Mouse (Mus musculus) bone marrow, adult 2 months (tissue): Measurements from ENCODE around the gene Flnb.

ENCODE experiments used
- CTCF ChIP-seq: fragments of 200-500 bp; IDR thresholded peaks from 2 replicates; pipeline ENCODE4 v1.5.1; 2011; ENCODE audit warnings: low read length, control low read depth; ENCODE audit not compliant: control insufficient read depth, insufficient read depth
- POLR2A ChIP-seq: fragments of 200-500 bp; IDR thresholded peaks from 2 replicates; pipeline ENCODE4 v1.6.1; 2011; ENCODE audit warnings: low read depth, mild to moderate bottlenecking, control low read depth, low read length, borderline replicate concordance; ENCODE audit not compliant: control insufficient read depth

GRCm38 (mm10) chr14:7882050-7882449 lies 64.3 kb downstream of the Flnb start:
- TF ChIP-seq CTCF (no peak), POLR2A (no peak)
